Mouse (Mus musculus) limb, embryonic 14.5 days (tissue): ENCODE measurements around the gene Cdk12. TPM values are rescaled to one million over a fixed set of nuclear protein-coding genes. Genes with fewer than 3 reads are reported as not detected.
"Not testable (repeated sequence)": the region's sequence is repeated elsewhere in the genome, so short reads cannot be mapped to it uniquely, and the experiment has no call there.

ENCODE experiments used
- ATAC-seq: fragments of 200-750 bp; cut with Nextera tagmentation; 2 replicates; pipeline ENCODE4 v1.8.0; 2017; ENCODE audit warnings: low read depth, moderate number of reproducible peaks, moderate TSS enrichment; ENCODE audit not compliant: low FRiP score
- DNase-seq: peaks from one replicate; pipeline ENCODE4 v3.0.0-alpha.2; 2015; ENCODE audit warnings: low spot score
- H3K27ac ChIP-seq: fragments of 300-500 bp; sonication (generic); replicated peaks from 2 replicates; pipeline ENCODE4 v1.5.1; 2014; ENCODE audit warnings: low read depth, mild to moderate bottlenecking, low read length, moderate library complexity, mixed read lengths
- H3K27me3 ChIP-seq: fragments of 300-500 bp; sonication (generic); 2 replicates; pipeline ENCODE4 v1.6.1; 2014; ENCODE audit warnings: low read length, mixed read lengths; ENCODE audit not compliant: control insufficient read depth, insufficient read depth
- H3K36me3 ChIP-seq: fragments of 300-500 bp; sonication (generic); 2 replicates; pipeline ENCODE4 v1.6.1; 2014; ENCODE audit warnings: mild to moderate bottlenecking, low read length, moderate library complexity, mixed read lengths; ENCODE audit not compliant: control insufficient read depth, insufficient read depth
- H3K4me1 ChIP-seq: fragments of 300-500 bp; sonication (generic); 2 replicates; pipeline ENCODE4 v1.6.1; 2014; ENCODE audit warnings: antibody characterized with exemption, low read length, mixed read lengths; ENCODE audit not compliant: control insufficient read depth, insufficient read depth
- H3K4me2 ChIP-seq: fragments of 300-500 bp; sonication (generic); replicated peaks from 2 replicates; pipeline ENCODE4 v1.6.1; 2014; ENCODE audit warnings: low read depth, mild to moderate bottlenecking, low read length, moderate library complexity; ENCODE audit not compliant: severe bottlenecking
- H3K4me3 ChIP-seq: fragments of 300-500 bp; sonication (generic); replicated peaks from 2 replicates; pipeline ENCODE4 v1.5.1; 2014; ENCODE audit warnings: low read length
- H3K9ac ChIP-seq: fragments of 300-500 bp; sonication (generic); 2 replicates; pipeline ENCODE4 v1.6.1; 2014; ENCODE audit warnings: mild to moderate bottlenecking, low read depth, low read length, moderate library complexity; ENCODE audit not compliant: severe bottlenecking
- H3K9me3 ChIP-seq: fragments of 300-500 bp; sonication (generic); 2 replicates; pipeline ENCODE4 v1.6.1; 2016; ENCODE audit warnings: low read length; ENCODE audit not compliant: control insufficient read depth
- POLR2A ChIP-seq: fragments of 200-500 bp; IDR thresholded peaks from 2 replicates; pipeline ENCODE4 v1.8.0; 2012; ENCODE audit warnings: inconsistent platforms, mild to moderate bottlenecking, moderate library complexity, borderline replicate concordance; ENCODE audit not compliant: insufficient read depth, insufficient read length; ENCODE audit errors: extremely low read depth
- WGBS: fragments of 180-500 bp; shearing (Covaris S2); extraction: QIAGEN DNeasy Blood & Tissue Kit; methylation state at CpG from one replicate; pipeline ENCODE4 v1.1.7; 2014; 5-methylcytosine and 5-hydroxymethylcytosine counted together
- polyA plus RNA-seq, 2 experiments: library from polyadenylated mRNA; depleted of rRNA in 1 of 2; stranded (reverse) in 1 of 2; unstranded in 1 of 2; fragments of >200 nt; fragmentation: Nextera tagmentation in 1 of 2; extraction: Ambion mirVana in 1 of 2; gene quantifications; 2 replicates each; pipeline versions ENCODE4 v1.2.1 to v1.2.3; 2012 to 2014

Gene Cdk12
- polyA plus RNA-seq, 2 experiments = 13.6 to 27.0 TPM

DNA sequence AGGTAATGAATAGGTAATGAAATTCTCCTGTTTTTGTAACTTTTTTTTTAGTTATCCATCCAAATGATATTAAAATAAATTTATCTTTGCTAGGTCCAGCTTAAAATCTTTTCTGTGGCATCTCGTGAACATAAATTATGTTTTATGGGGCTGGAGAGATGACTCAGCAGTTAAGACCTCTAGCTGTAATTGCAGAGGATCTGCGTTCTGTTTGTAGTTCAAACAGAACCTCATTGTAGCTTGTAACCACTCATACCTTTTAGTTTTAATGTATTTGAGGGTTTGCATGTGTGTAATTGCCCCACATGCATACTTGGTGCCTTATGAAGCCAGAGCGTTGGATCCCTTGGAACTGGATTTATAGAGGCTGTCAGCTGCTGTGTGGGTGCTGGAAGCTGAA lies 36.1 kb downstream of the Cdk12 start:
- no peaks in the 10 kb centered on the region for H3K9me3 ChIP-seq
- no peaks in the 10 kb centered on the region for H3K27me3 ChIP-seq
- no peak for DNase-seq
- H3K9ac ChIP-seq = no peak overlapping the region
- no peak overlapping the region for H3K27ac ChIP-seq
- no peak overlapping the region for H3K4me2 ChIP-seq
- peaks cover 87% of the 10 kb centered on the region for H3K36me3 ChIP-seq
- WGBS = 78% methylated on average over 3 of the region's 3 CpGs
- no peak for TF ChIP-seq POLR2A
- no peak for ATAC-seq
- no peaks in the 10 kb centered on the region for H3K4me1 ChIP-seq
- H3K4me3 ChIP-seq = no peak overlapping the region

DNA sequence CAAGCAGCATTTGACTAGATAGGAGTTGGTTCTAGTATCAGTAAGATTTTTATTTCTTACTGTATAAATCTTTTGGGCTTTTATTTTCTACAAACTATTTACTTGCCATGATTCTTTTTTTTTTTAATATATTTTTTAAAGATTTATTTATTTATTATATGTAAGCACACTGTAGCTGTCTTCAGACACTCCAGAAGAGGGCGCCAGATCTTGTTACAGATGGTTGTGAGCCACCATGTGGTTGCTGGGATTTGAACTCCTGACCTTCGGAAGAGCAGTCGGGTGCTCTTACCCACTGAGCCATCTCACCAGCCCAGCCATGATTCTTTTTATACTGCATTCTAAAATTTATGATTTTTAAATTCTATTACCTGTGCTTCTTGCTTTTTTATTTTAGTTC lies 40.1 kb downstream of the Cdk12 start:
- DNase-seq, H3K9ac ChIP-seq, H3K4me2 ChIP-seq, H3K27ac ChIP-seq, ATAC-seq, H3K27me3 ChIP-seq, H3K4me3 ChIP-seq, H3K4me1 ChIP-seq, H3K9me3 ChIP-seq: not testable (repeated sequence)
- H3K36me3 ChIP-seq = peaks cover 87% of the 10 kb centered on the region
- WGBS = 75% methylated on average over 3 of the region's 3 CpGs

DNA sequence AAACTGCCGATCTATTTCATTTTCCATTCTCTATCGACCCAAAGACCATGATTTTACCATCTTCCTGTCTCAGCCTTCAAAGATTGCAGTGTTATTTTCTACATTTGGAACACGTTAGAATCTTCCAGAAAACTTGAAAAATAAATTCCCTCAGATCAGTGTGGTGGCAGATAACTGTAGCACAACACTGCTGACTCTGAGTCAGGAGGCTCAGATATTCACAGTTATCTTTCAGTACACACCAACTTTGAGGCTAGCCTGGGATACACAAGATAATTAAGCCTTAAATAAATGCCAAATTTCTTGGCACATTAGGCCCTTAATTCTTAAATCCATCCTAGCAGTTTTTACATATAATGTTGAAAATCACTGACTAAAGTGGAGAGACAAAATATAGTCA lies 41.6 kb downstream of the Cdk12 start:
- no peak for DNase-seq
- Histone ChIP-seq H3K9ac (no peak overlapping the region), H3K4me2 (no peak overlapping the region), H3K27ac (no peak overlapping the region), H3K36me3 (peaks cover 82% of the 10 kb centered on the region), H3K27me3 (no peaks in the 10 kb centered on the region), H3K4me1 (no peaks in the 10 kb centered on the region), H3K9me3 (no peaks in the 10 kb centered on the region), H3K4me3 (no peak overlapping the region)
- ATAC-seq = no peak
- no peak for TF ChIP-seq POLR2A
- 91% methylated on average over 3 of the region's 3 CpGs for WGBS

DNA sequence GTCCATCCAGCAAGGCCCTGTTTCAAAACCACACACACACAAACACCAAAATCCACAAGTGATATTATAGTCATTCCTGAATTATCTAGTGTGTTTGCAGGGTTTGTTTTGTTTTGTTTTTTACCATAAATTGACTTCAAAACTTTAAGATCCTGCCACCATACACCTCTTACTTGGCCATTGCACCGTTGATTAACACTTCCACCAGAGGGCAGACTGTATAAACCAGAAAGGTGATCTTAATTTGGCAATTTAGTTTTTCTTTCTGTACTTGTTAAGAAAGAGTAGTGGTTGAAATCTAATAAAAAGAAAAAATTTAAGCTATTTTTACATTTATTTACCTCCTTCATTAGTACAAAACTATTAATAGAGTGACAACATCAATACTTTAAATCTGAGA lies 44.5 kb downstream of the Cdk12 start:
- H3K27ac ChIP-seq = no peak overlapping the region
- no peaks in the 10 kb centered on the region for H3K27me3 ChIP-seq
- H3K4me2 ChIP-seq = no peak overlapping the region
- DNase-seq = no peak
- no peak for ATAC-seq
- H3K4me3 ChIP-seq = no peak overlapping the region
- no peak for TF ChIP-seq POLR2A
- H3K9me3 ChIP-seq = no peaks in the 10 kb centered on the region
- H3K36me3 ChIP-seq = peaks cover 70% of the 10 kb centered on the region
- WGBS = 77% methylated on average over 1 of the region's 1 CpGs
- no peaks in the 10 kb centered on the region for H3K4me1 ChIP-seq
- H3K9ac ChIP-seq = no peak overlapping the region

DNA sequence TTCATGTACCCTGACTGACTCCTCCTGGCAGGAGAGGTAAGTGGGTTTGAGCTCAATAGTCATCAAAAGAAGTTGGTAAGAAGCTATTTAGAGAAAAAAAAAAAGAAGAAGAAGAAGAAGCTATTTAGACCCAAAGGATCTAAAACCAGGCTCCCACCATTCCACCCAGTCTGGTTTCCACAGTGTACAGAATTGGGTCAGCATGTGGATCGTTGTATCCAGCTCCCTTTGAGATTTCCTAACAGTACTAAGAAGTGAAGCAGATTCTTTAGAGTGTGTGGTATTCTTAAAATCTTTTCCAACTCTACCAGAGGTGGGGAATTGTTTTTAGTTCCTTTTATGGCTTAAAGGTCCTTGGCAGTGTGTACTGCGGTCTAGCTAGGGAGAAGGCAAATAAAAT lies 50.9 kb downstream of the Cdk12 start:
- H3K9me3 ChIP-seq = no peaks in the 10 kb centered on the region
- no peaks in the 10 kb centered on the region for H3K27me3 ChIP-seq
- no peak for ATAC-seq
- no peaks in the 10 kb centered on the region for H3K4me1 ChIP-seq
- 93% methylated on average over 2 of the region's 2 CpGs for WGBS
- H3K4me3 ChIP-seq = no peak overlapping the region
- H3K9ac ChIP-seq = no peak overlapping the region
- H3K27ac ChIP-seq = no peak overlapping the region
- H3K36me3 ChIP-seq = peaks cover 25% of the 10 kb centered on the region
- DNase-seq = no peak
- no peak for TF ChIP-seq POLR2A
- H3K4me2 ChIP-seq = no peak overlapping the region

DNA sequence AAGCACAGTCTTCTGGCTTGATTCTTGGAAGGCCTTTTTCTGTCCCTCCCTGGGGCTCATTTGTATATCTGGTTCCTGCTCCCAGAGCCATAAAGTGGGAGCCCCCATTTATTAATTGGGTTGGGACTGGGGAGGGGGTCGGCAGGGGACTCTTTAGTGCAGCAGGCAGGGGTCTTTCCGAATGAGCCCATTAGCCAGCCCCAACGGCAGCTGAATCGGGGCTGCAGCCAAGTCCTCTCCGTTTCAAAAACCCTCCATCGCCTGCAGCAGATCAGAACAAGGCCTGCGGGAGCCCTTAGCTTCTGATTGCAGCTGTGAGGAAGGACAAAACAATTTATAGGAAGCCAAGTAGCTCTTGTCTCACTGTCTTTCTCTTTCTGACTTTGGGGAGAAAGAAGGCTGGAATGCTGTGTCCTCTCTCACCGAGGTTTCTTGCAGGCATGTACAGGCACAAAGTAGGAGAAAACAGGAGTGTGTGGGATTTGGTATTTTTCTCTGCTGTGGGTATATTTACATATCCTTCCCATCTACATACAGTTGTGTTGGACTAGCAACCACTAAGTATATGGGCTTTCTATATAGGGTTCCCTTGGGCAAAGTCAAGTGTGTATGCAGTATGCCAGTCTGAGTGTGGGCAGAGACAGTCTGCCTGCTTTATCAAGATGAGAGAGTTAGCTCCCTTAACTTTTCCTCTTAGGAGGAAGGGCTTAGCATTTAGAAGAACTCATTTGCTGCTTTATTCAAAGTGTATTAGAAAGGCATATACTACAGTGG lies 58.0 kb downstream of the Cdk12 start:
- Histone ChIP-seq H3K27ac (no peak overlapping the region), H3K4me3 (no peak overlapping the region), H3K36me3 (peaks cover 19% of the 10 kb centered on the region), H3K9me3 (no peaks in the 10 kb centered on the region), H3K4me2 (no peak overlapping the region), H3K9ac (no peak overlapping the region), H3K27me3 (no peaks in the 10 kb centered on the region), H3K4me1 (no peaks in the 10 kb centered on the region)
- DNase-seq = no peak
- ATAC-seq = no peak; the same call in 1 of the 2 replicates
- 31% methylated on average over 8 of the region's 8 CpGs for WGBS
- no peak for TF ChIP-seq POLR2A
